Mouse (Mus musculus) ES-Bruce4 (cell line): ENCODE data around the gene Pygo2. TPM values are rescaled to one million over a fixed set of nuclear protein-coding genes. Genes with fewer than 3 reads are reported as not detected.

ENCODE experiments used
- H3K27ac ChIP-seq: 2 replicates; pipeline ENCODE4 v1.5.1; 2012; ENCODE audit warnings: low read length, inconsistent platforms; ENCODE audit not compliant: insufficient read depth
- H3K27me3 ChIP-seq: 2 replicates; pipeline ENCODE4 v1.6.1; 2012; ENCODE audit warnings: mild to moderate bottlenecking, low read length, inconsistent platforms; ENCODE audit not compliant: control insufficient read depth, poor library complexity, insufficient read depth, severe bottlenecking
- H3K36me3 ChIP-seq: 2 replicates; pipeline ENCODE4 v1.6.1; 2012; ENCODE audit warnings: inconsistent platforms, mild to moderate bottlenecking, low read length, moderate library complexity; ENCODE audit not compliant: control insufficient read depth, poor library complexity, insufficient read depth, severe bottlenecking
- H3K4me1 ChIP-seq: one replicate; pipeline ENCODE4 v1.8.1; 2011; ENCODE audit warnings: low read length; ENCODE audit not compliant: control insufficient read depth, insufficient read depth
- H3K4me3 ChIP-seq: 2 replicates; pipeline ENCODE4 v1.5.1; 2011; ENCODE audit warnings: low read depth, mild to moderate bottlenecking, low read length
- H3K9ac ChIP-seq: 2 replicates; pipeline ENCODE4 v1.6.1; 2012; ENCODE audit warnings: low read depth, mild to moderate bottlenecking, inconsistent platforms; ENCODE audit not compliant: poor library complexity, severe bottlenecking
- H3K9me3 ChIP-seq: replicated peaks from 2 replicates; pipeline ENCODE4 v1.6.1; 2012; ENCODE audit warnings: mild to moderate bottlenecking, low read length, inconsistent platforms; ENCODE audit not compliant: control insufficient read depth, poor library complexity, insufficient read depth, severe bottlenecking
- CTCF ChIP-seq: IDR thresholded peaks from one replicate; pipeline ENCODE4 v1.8.1; 2011; ENCODE audit warnings: low read depth, low read length
- EP300 ChIP-seq: IDR thresholded peaks from 2 replicates; pipeline ENCODE4 v1.6.1; 2011; ENCODE audit warnings: low read depth, low read length; ENCODE audit not compliant: insufficient read depth
- POLR2A ChIP-seq: IDR thresholded peaks from one replicate; pipeline ENCODE4 v1.8.1; 2011; ENCODE audit warnings: low read length; ENCODE audit not compliant: insufficient read depth
- polyA plus RNA-seq: library from polyadenylated mRNA; stranded (reverse); fragments of >200 nt; gene quantifications from 2 replicates; pipeline ENCODE4 v1.2.4, GENCODE M21; 2011; ENCODE audit warnings: low read depth; ENCODE audit not compliant: missing spikeins, insufficient read depth, insufficient read length

The Pygo2 gene
- polyA plus RNA-seq, 1 experiment = 41.7 TPM

GRCm38 (mm10) chr3:89382950-89383349 is 47.1 kb upstream of the Pygo2 start:
- H3K9me3 ChIP-seq = no peaks in the 10 kb centered on the region
- H3K4me1 ChIP-seq = peaks cover 21% of the 10 kb centered on the region
- no peaks in the 10 kb centered on the region for H3K27me3 ChIP-seq
- no peaks in the 10 kb centered on the region; the same call in 1 of the 2 replicates for H3K36me3 ChIP-seq
- no peak overlapping the region for H3K4me3 ChIP-seq
- TF ChIP-seq CTCF (no peak), POLR2A (no peak), EP300 (no peak)
- H3K9ac ChIP-seq = no peak overlapping the region
- peak overlapping the region; percentile 95 for H3K27ac ChIP-seq

- H3K4me1 ChIP-seq = peaks cover 21% of the 10 kb centered on the region
- no peaks in the 10 kb centered on the region; the same call in 1 of the 2 replicates for H3K36me3 ChIP-seq
- H3K4me3 ChIP-seq = no peak overlapping the region
- no peaks in the 10 kb centered on the region for H3K27me3 ChIP-seq
- H3K27ac ChIP-seq = peak overlapping the region; percentile 95
- TF ChIP-seq CTCF (no peak), POLR2A (no peak), EP300 (no peak)
- H3K9ac ChIP-seq = no peak overlapping the region
- no peaks in the 10 kb centered on the region for H3K9me3 ChIP-seq
Measured at GRCm38 (mm10) chr3:89383651-89384255, 46.3 kb upstream of the Pygo2 start.

GRCm38 (mm10) chr3:89384331-89385076 is 45.5 kb upstream of the Pygo2 start:
- H3K27ac ChIP-seq = no peak overlapping the region
- H3K9ac ChIP-seq = 0 out of 2 replicates have a peak overlapping the region, but pooled peaks have one; percentile 16

DNA sequence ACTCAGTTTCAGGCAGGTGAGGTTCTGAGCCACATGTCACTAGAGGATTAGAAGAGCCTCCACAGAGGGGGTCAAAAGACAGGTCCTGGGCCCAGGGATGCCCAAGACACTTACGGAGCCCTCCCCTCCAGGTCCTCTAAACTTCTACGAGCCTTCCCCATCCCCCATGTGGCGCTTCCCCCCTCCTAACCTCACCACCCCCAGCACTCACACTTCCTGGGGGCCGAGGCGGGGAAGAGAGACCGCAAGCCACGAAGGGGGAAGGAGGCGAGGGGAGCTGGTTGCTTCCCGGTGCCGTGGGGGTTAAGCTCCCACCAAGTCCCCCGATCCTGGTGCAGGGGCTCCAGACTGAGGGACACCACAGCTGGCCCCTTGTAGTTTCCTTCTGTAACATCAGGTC is 44.6 kb upstream of the Pygo2 start:
- Histone ChIP-seq H3K9ac (peak overlapping the region; percentile 16; the same call in 1 of the 2 replicates), H3K4me3 (no peak overlapping the region), H3K36me3 (no peaks in the 10 kb centered on the region; the same call in 1 of the 2 replicates), H3K9me3 (no peaks in the 10 kb centered on the region), H3K27me3 (no peaks in the 10 kb centered on the region), H3K4me1 (peaks cover 16% of the 10 kb centered on the region), H3K27ac (no peak overlapping the region)
- TF ChIP-seq CTCF (no peak), EP300 (no peak), POLR2A (no peak)

More at GRCm38 (mm10) chr3:89384331-89385076, 45.5 kb upstream of the Pygo2 start:
- peaks cover 19% of the 10 kb centered on the region for H3K4me1 ChIP-seq
- no peak overlapping the region for H3K4me3 ChIP-seq
- H3K36me3 ChIP-seq = no peaks in the 10 kb centered on the region; the same call in 1 of the 2 replicates
- no peak for TF ChIP-seq EP300
- no peak for TF ChIP-seq POLR2A
- no peak for TF ChIP-seq CTCF
- no peaks in the 10 kb centered on the region for H3K27me3 ChIP-seq
- H3K9me3 ChIP-seq = no peaks in the 10 kb centered on the region

- TF ChIP-seq CTCF = no peak
- no peak for TF ChIP-seq EP300
- no peak for TF ChIP-seq POLR2A
- H3K9me3 ChIP-seq = no peaks in the 10 kb centered on the region
- H3K27me3 ChIP-seq = no peaks in the 10 kb centered on the region
- H3K4me1 ChIP-seq = peaks cover 15% of the 10 kb centered on the region
- H3K9ac ChIP-seq = peak overlapping the region; percentile 8; the same call in 1 of the 2 replicates
- no peak overlapping the region for H3K27ac ChIP-seq
- no peaks in the 10 kb centered on the region for H3K36me3 ChIP-seq
- H3K4me3 ChIP-seq = peak overlapping the region; percentile 35; the same call in 1 of the 2 replicates
Measured at GRCm38 (mm10) chr3:89386438-89387420, 43.3 kb upstream of the Pygo2 start.
